Mouse (Mus musculus): ENCODE data around the gene Bid. TPM values are rescaled to one million over a fixed set of nuclear protein-coding genes. Genes with fewer than 3 reads are reported as not detected.

Gene Bid
- polyA plus RNA-seq, 1 experiment from 2014 or later = 16.3 TPM

GRCm38 (mm10) chr6:120939783-120940182, 23.1 kb upstream of the Bid start:
- H3K36me3 ChIP-seq (ENCODE audit: control insufficient read depth, insufficient read depth, low read length) = no peaks in the 10 kb centered on the region
- ATAC-seq (ENCODE audit: low FRiP score) (no peak), DNase-seq (ENCODE audit: low spot score, missing footprints) (peak; percentile 28)
- no peaks in the 10 kb centered on the region for H3K27me3 ChIP-seq (ENCODE audit: control insufficient read depth, insufficient read depth, low read length)
- no peak overlapping the region for H3K27ac ChIP-seq (ENCODE audit: low read depth, low read length)
- no peaks in the 10 kb centered on the region; the same call in 1 of the 2 replicates for H3K4me1 ChIP-seq (ENCODE audit: control insufficient read depth, insufficient read depth, low read length)
- H3K4me2 ChIP-seq = no peak overlapping the region
- no peak overlapping the region for H3K9ac ChIP-seq (ENCODE audit: low read length)
- no peak overlapping the region for H3K4me3 ChIP-seq (ENCODE audit: low read depth, low read length)
- 79% methylated on average over 3 of the region's 3 CpGs for WGBS
- no peaks in the 10 kb centered on the region for H3K9me3 ChIP-seq (ENCODE audit: control insufficient read depth, low read length)

- no peak for ATAC-seq (ENCODE audit: low FRiP score)
- no peaks in the 10 kb centered on the region for H3K36me3 ChIP-seq (ENCODE audit: control insufficient read depth, insufficient read depth, low read length)
- H3K4me1 ChIP-seq (ENCODE audit: control insufficient read depth, insufficient read depth, low read length) = no peaks in the 10 kb centered on the region; the same call in 1 of the 2 replicates
- no peak overlapping the region for H3K4me2 ChIP-seq
- no peak overlapping the region for H3K9ac ChIP-seq (ENCODE audit: low read length)
- peak; percentile 39 for DNase-seq (ENCODE audit: low spot score, missing footprints)
- H3K4me3 ChIP-seq (ENCODE audit: low read depth, low read length) = no peak overlapping the region
- no peaks in the 10 kb centered on the region for H3K9me3 ChIP-seq (ENCODE audit: control insufficient read depth, low read length)
- 93% methylated on average over 12 of the region's 12 CpGs for WGBS
- no peak overlapping the region for H3K27ac ChIP-seq (ENCODE audit: low read depth, low read length)
- no peaks in the 10 kb centered on the region for H3K27me3 ChIP-seq (ENCODE audit: control insufficient read depth, insufficient read depth, low read length)
Measured at GRCm38 (mm10) chr6:120938763-120939450, 22.3 kb upstream of the Bid start.

- 67% methylated on average over 11 of the region's 11 CpGs for WGBS
- no peaks in the 10 kb centered on the region for H3K36me3 ChIP-seq (ENCODE audit: control insufficient read depth, insufficient read depth, low read length)
- H3K9ac ChIP-seq (ENCODE audit: low read length) = no peak overlapping the region
- H3K27me3 ChIP-seq (ENCODE audit: control insufficient read depth, insufficient read depth, low read length) = no peaks in the 10 kb centered on the region
- H3K4me3 ChIP-seq (ENCODE audit: low read depth, low read length) = no peak overlapping the region
- H3K27ac ChIP-seq (ENCODE audit: low read depth, low read length) = no peak overlapping the region
- H3K4me2 ChIP-seq = no peak overlapping the region
- peak; percentile 64 for DNase-seq (ENCODE audit: low spot score, missing footprints)
- no peaks in the 10 kb centered on the region for H3K9me3 ChIP-seq (ENCODE audit: control insufficient read depth, low read length)
- ATAC-seq (ENCODE audit: low FRiP score) = peak; percentile 19; the same call in 1 of the 2 replicates
- H3K4me1 ChIP-seq (ENCODE audit: control insufficient read depth, insufficient read depth, low read length) = no peaks in the 10 kb centered on the region; the same call in 1 of the 2 replicates
Measured at GRCm38 (mm10) chr6:120937999-120938608, 21.5 kb upstream of the Bid start.

GRCm38 (mm10) chr6:120937104-120937617, 20.5 kb upstream of the Bid start:
- Histone ChIP-seq H3K4me1 (ENCODE audit: control insufficient read depth, insufficient read depth, low read length) (no peaks in the 10 kb centered on the region; the same call in 1 of the 2 replicates), H3K27me3 (ENCODE audit: control insufficient read depth, insufficient read depth, low read length) (no peaks in the 10 kb centered on the region), H3K27ac (ENCODE audit: low read depth, low read length) (no peak overlapping the region), H3K9ac (ENCODE audit: low read length) (no peak overlapping the region), H3K36me3 (ENCODE audit: control insufficient read depth, insufficient read depth, low read length) (peaks cover 4% of the 10 kb centered on the region; the same call in 1 of the 2 replicates), H3K4me2 (no peak overlapping the region), H3K9me3 (ENCODE audit: control insufficient read depth, low read length) (no peaks in the 10 kb centered on the region), H3K4me3 (ENCODE audit: low read depth, low read length) (no peak overlapping the region)
- ATAC-seq (ENCODE audit: low FRiP score) = no peak
- DNase-seq (ENCODE audit: low spot score, missing footprints) = peak; percentile 39
- 85% methylated on average over 16 of the region's 16 CpGs for WGBS

- ATAC-seq (ENCODE audit: low FRiP score) = no peak
- H3K9ac ChIP-seq (ENCODE audit: low read length) = no peak overlapping the region
- no peaks in the 10 kb centered on the region for H3K27me3 ChIP-seq (ENCODE audit: control insufficient read depth, insufficient read depth, low read length)
- no peak for DNase-seq (ENCODE audit: low spot score, missing footprints)
- WGBS = 82% methylated on average over 4 of the region's 4 CpGs
- no peak overlapping the region for H3K4me2 ChIP-seq
- H3K9me3 ChIP-seq (ENCODE audit: control insufficient read depth, low read length) = no peaks in the 10 kb centered on the region
- H3K4me1 ChIP-seq (ENCODE audit: control insufficient read depth, insufficient read depth, low read length) = no peaks in the 10 kb centered on the region; the same call in 1 of the 2 replicates
- no peak overlapping the region for H3K4me3 ChIP-seq (ENCODE audit: low read depth, low read length)
- H3K27ac ChIP-seq (ENCODE audit: low read depth, low read length) = no peak overlapping the region
- peaks cover 4% of the 10 kb centered on the region; the same call in 1 of the 2 replicates for H3K36me3 ChIP-seq (ENCODE audit: control insufficient read depth, insufficient read depth, low read length)
Measured at GRCm38 (mm10) chr6:120934176-120934575, 17.5 kb upstream of the Bid start.

- no peak overlapping the region for H3K27ac ChIP-seq (ENCODE audit: low read depth, low read length)
Measured at GRCm38 (mm10) chr6:120933670-120934069, 17.0 kb upstream of the Bid start.

GRCm38 (mm10) chr6:120932597-120932996, 15.9 kb upstream of the Bid start:
- H3K27me3 ChIP-seq (ENCODE audit: control insufficient read depth, insufficient read depth, low read length) = no peaks in the 10 kb centered on the region
- no peak overlapping the region for H3K9ac ChIP-seq (ENCODE audit: low read length)
- 93% methylated on average over 12 of the region's 12 CpGs for WGBS
- H3K36me3 ChIP-seq (ENCODE audit: control insufficient read depth, insufficient read depth, low read length) = peaks cover 4% of the 10 kb centered on the region; the same call in 1 of the 2 replicates
- H3K9me3 ChIP-seq (ENCODE audit: control insufficient read depth, low read length) = no peaks in the 10 kb centered on the region
- H3K4me2 ChIP-seq = no peak overlapping the region
- ATAC-seq (ENCODE audit: low FRiP score) (no peak), DNase-seq (ENCODE audit: low spot score, missing footprints) (no peak)
- no peaks in the 10 kb centered on the region for H3K4me1 ChIP-seq (ENCODE audit: control insufficient read depth, insufficient read depth, low read length)
- H3K4me3 ChIP-seq (ENCODE audit: low read depth, low read length) = no peak overlapping the region
- no peak overlapping the region for H3K27ac ChIP-seq (ENCODE audit: low read depth, low read length)

More at GRCm38 (mm10) chr6:120933670-120934069, 17.0 kb upstream of the Bid start:
- no peaks in the 10 kb centered on the region for H3K27me3 ChIP-seq (ENCODE audit: control insufficient read depth, insufficient read depth, low read length)
- 93% methylated on average over 7 of the region's 7 CpGs for WGBS
- no peaks in the 10 kb centered on the region; the same call in 1 of the 2 replicates for H3K4me1 ChIP-seq (ENCODE audit: control insufficient read depth, insufficient read depth, low read length)
- DNase-seq (ENCODE audit: low spot score, missing footprints) (no peak), ATAC-seq (ENCODE audit: low FRiP score) (no peak)
- H3K9ac ChIP-seq (ENCODE audit: low read length) = no peak overlapping the region
- H3K4me2 ChIP-seq = no peak overlapping the region
- H3K36me3 ChIP-seq (ENCODE audit: control insufficient read depth, insufficient read depth, low read length) = peaks cover 4% of the 10 kb centered on the region; the same call in 1 of the 2 replicates
- H3K9me3 ChIP-seq (ENCODE audit: control insufficient read depth, low read length) = no peaks in the 10 kb centered on the region
- H3K4me3 ChIP-seq (ENCODE audit: low read depth, low read length) = no peak overlapping the region

- H3K4me2 ChIP-seq = no peak overlapping the region
- no peaks in the 10 kb centered on the region for H3K27me3 ChIP-seq (ENCODE audit: control insufficient read depth, insufficient read depth, low read length)
- 87% methylated on average over 6 of the region's 6 CpGs for WGBS
- H3K36me3 ChIP-seq (ENCODE audit: control insufficient read depth, insufficient read depth, low read length) = peaks cover 4% of the 10 kb centered on the region; the same call in 1 of the 2 replicates
- no peaks in the 10 kb centered on the region for H3K9me3 ChIP-seq (ENCODE audit: control insufficient read depth, low read length)
- no peak overlapping the region for H3K4me3 ChIP-seq (ENCODE audit: low read depth, low read length)
- no peak overlapping the region for H3K9ac ChIP-seq (ENCODE audit: low read length)
- no peaks in the 10 kb centered on the region for H3K4me1 ChIP-seq (ENCODE audit: control insufficient read depth, insufficient read depth, low read length)
- peak; percentile 54 for DNase-seq (ENCODE audit: low spot score, missing footprints)
- H3K27ac ChIP-seq (ENCODE audit: low read depth, low read length) = no peak overlapping the region
- ATAC-seq (ENCODE audit: low FRiP score) = no peak
Measured at GRCm38 (mm10) chr6:120930450-120931306, 14.0 kb upstream of the Bid start.

All from midbrain, embryonic 11.5 days (tissue).